8 mouse cellular contexts compared by ENCODE assay signal in genomic region chr11:8662706-8663429, GRCm38 (mm10). TPM values are rescaled to one million over a fixed set of nuclear protein-coding genes. Genes with fewer than 3 reads are reported as not detected.
A peak's percentile ranks its signal among the peaks of the same experiment; 100 is the strongest.
DNase-seq lines count a peak whose midpoint lies in the region; ATAC-seq and TF ChIP-seq lines count a peak whose summit lies in the region.

No protein-coding gene starts in this region.

- H3K79me2 ChIP-seq in macrophage (ENCODE audit: inconsistent target) = peaks cover 67% of the 10 kb centered on the region

- no peaks in the 10 kb centered on the region for H3K27me3 ChIP-seq in kidney, embryonic 16.5 days (ENCODE audit: insufficient read depth, low read length)
- H3K27me3 ChIP-seq in forebrain, embryonic 11.5 days (ENCODE audit: control insufficient read depth, insufficient read depth, low read length) = peaks cover 7% of the 10 kb centered on the region; the same call in 1 of the 2 replicates
- H3K27me3 ChIP-seq in kidney, postnatal 0 days (ENCODE audit: insufficient read depth, low read length) = no peaks in the 10 kb centered on the region

- no peak; the same call in 1 of the 2 replicates for ATAC-seq in kidney, embryonic 16.5 days (ENCODE audit: low FRiP score, low TSS enrichment)
- ATAC-seq in forebrain, embryonic 11.5 days (replicated peaks; ENCODE audit: low FRiP score) = peak; percentile 50
- no peak for ATAC-seq in kidney, postnatal 0 days (replicated peaks; ENCODE audit: low FRiP score, low read depth)
- ATAC-seq in CD4-positive, CD25-positive, alpha-beta regulatory T cell, adult 4 months = no peak

- 34% methylated on average over 4 of the region's 4 CpGs for WGBS in kidney, embryonic 16.5 days
- WGBS in forebrain, embryonic 11.5 days = 49% methylated on average over 4 of the region's 4 CpGs
- WGBS in kidney, postnatal 0 days = 45% methylated on average over 4 of the region's 4 CpGs
- 20% methylated on average over 4 of the region's 4 CpGs for WGBS in macrophage (ENCODE audit: missing documents)

- TF ChIP-seq CTCF in kidney, postnatal 0 days (IDR thresholded peaks at IDR 0.05; ENCODE audit: low read depth) = no peak

- peak overlapping the region; percentile 87 for H3K4me2 ChIP-seq in kidney, embryonic 16.5 days (replicated peaks; ENCODE audit: low read depth, low read length)
- H3K4me2 ChIP-seq in forebrain, embryonic 11.5 days (ENCODE audit: low read depth, low read length, severe bottlenecking) = peak overlapping the region; percentile 89
- peak overlapping the region; percentile 95 for H3K4me2 ChIP-seq in kidney, postnatal 0 days (ENCODE audit: low read length)

- peak overlapping the region; percentile 78 for H3K4me3 ChIP-seq in kidney, embryonic 16.5 days (ENCODE audit: low read length)
- H3K4me3 ChIP-seq in forebrain, embryonic 11.5 days (ENCODE audit: low read depth, low read length) = peak overlapping the region; percentile 66; the same call in 1 of the 2 replicates
- peak overlapping the region; percentile 87 for H3K4me3 ChIP-seq in kidney, postnatal 0 days (replicated peaks; ENCODE audit: low read depth, low read length)
- H3K4me3 ChIP-seq in macrophage (ENCODE audit: inconsistent target) = peak overlapping the region; percentile 95

- H3K36me3 ChIP-seq in kidney, embryonic 16.5 days (ENCODE audit: insufficient read depth, low read length) = peaks cover 10% of the 10 kb centered on the region
- H3K36me3 ChIP-seq in forebrain, embryonic 11.5 days (ENCODE audit: control insufficient read depth, insufficient read depth, low read length) = no peaks in the 10 kb centered on the region
- no peaks in the 10 kb centered on the region for H3K36me3 ChIP-seq in kidney, postnatal 0 days (ENCODE audit: insufficient read depth, low read length)
- H3K36me3 ChIP-seq in macrophage (ENCODE audit: inconsistent target) = no peaks in the 10 kb centered on the region

- no peak for DNase-seq in kidney, adult 18-20 months
- no peak for DNase-seq in forebrain, embryonic 11.5 days (ENCODE audit: low spot score)
- peak; percentile 57 for DNase-seq in kidney, postnatal 0 days (ENCODE audit: low spot score)
- no peak for DNase-seq in urinary bladder, adult 2 months (ENCODE audit: low spot score)
- DNase-seq in right cerebral cortex, adult 2 months (ENCODE audit: low spot score in 2 of 2) = no peak

- H3K9me3 ChIP-seq in kidney, embryonic 16.5 days (ENCODE audit: low read length) = peaks cover 8% of the 10 kb centered on the region
- no peaks in the 10 kb centered on the region for H3K9me3 ChIP-seq in forebrain, embryonic 11.5 days (ENCODE audit: control insufficient read depth, low read length)
- H3K9me3 ChIP-seq in kidney, postnatal 0 days (replicated peaks; ENCODE audit: low read length) = no peaks in the 10 kb centered on the region

- H3K4me1 ChIP-seq in kidney, embryonic 16.5 days (ENCODE audit: insufficient read depth, low read length) = peaks cover 47% of the 10 kb centered on the region
- peaks cover 2% of the 10 kb centered on the region; the same call in 1 of the 2 replicates for H3K4me1 ChIP-seq in forebrain, embryonic 11.5 days (replicated peaks; ENCODE audit: control insufficient read depth, insufficient read depth, low read length)
- H3K4me1 ChIP-seq in kidney, postnatal 0 days (replicated peaks; ENCODE audit: insufficient read depth, low read length) = peaks cover 15% of the 10 kb centered on the region; the same call in 1 of the 2 replicates

- peak overlapping the region; percentile 96 for H3K9ac ChIP-seq in kidney, embryonic 16.5 days (replicated peaks; ENCODE audit: low read length)
- H3K9ac ChIP-seq in forebrain, embryonic 11.5 days (ENCODE audit: low read length) = no peak overlapping the region
- peak overlapping the region; percentile 96; the same call in 1 of the 2 replicates for H3K9ac ChIP-seq in kidney, postnatal 0 days (ENCODE audit: low read depth, low read length)

- peak overlapping the region; percentile 96 for H3K27ac ChIP-seq in kidney, embryonic 16.5 days (ENCODE audit: low read length)
- H3K27ac ChIP-seq in forebrain, embryonic 11.5 days (ENCODE audit: low read depth, low read length) = no peak overlapping the region
- H3K27ac ChIP-seq in kidney, postnatal 0 days = peak overlapping the region; percentile 94; the same call in 1 of the 2 replicates
- peak overlapping the region; percentile 96 for H3K27ac ChIP-seq in macrophage

RNA-seq across cellular contexts. Expression of gene Tns3, which starts 1.5 kb away (rescaled TPM):
- polyA plus RNA-seq in kidney, embryonic 16.5 days (2015; fragmentation: Nextera tagmentation; extraction: Ambion mirVana) = 31.5 and 32.7 TPM in 2 replicates
- 8.5 and 8.8 TPM in 2 replicates for polyA plus RNA-seq in forebrain, embryonic 11.5 days (2014; fragmentation: Nextera tagmentation; extraction: Ambion mirVana)
- polyA plus RNA-seq in kidney, postnatal 0 days (2015; fragmentation: Nextera tagmentation; extraction: Ambion mirVana) = 17.6 and 18.2 TPM in 2 replicates
- 100 to 1,000 TPM; 135 to 354 (median 226) TPM for total RNA-seq in macrophage (2018; cell fraction: chromatin; rRNA removed)
- total RNA-seq in macrophage (2018; cell fraction: cytosol; rRNA removed) = 100 to 1,000 TPM in 18 of 26 experiments, 10 to 100 TPM in 8; 75.9 to 159 (median 107) TPM
- 100 to 1,000 TPM; 103 to 320 (median 161) TPM for total RNA-seq in macrophage (2018; cell fraction: nucleus; rRNA removed)
- polyA plus RNA-seq in macrophage (2018) = 60.8 to 91.8 TPM (median 81.9 TPM) in 3 replicates
- 22.3 and 32.9 TPM in 2 replicates for polyA plus RNA-seq in urinary bladder, adult 2 months (2012; rRNA removed)
- polyA plus RNA-seq in CD4-positive, CD25-positive, alpha-beta regulatory T cell, adult 4 months (2017; shearing (Covaris generic)) = under 1 TPM; 0.10 to 0.27 TPM
